Mouse (Mus musculus): ENCODE measurements around the gene Olfr1494.

The Olfr1494 gene

GRCm38 (mm10) chr19:13739428-13739827, at the start of gene Olfr1494:
TSS of gene Olfr1494 (plus strand) at chr19:13739728.
- DNase-seq (ENCODE audit: low spot score), result no peak

- no peak for DNase-seq (ENCODE audit: low spot score)
Observed at GRCm38 (mm10) chr19:13696968-13697367, 42.6 kb upstream of the Olfr1494 start, which contains the start of gene Olfr1491. TSS of gene Olfr1491 (plus strand) at chr19:13697268.

- no peak for DNase-seq (ENCODE audit: low spot score)
Observed at GRCm38 (mm10) chr19:13722978-13723377, 16.6 kb upstream of the Olfr1494 start, which contains the start of gene Olfr1493-ps1. TSS of gene Olfr1493-ps1 (plus strand) at chr19:13723278.

- no peak for DNase-seq (ENCODE audit: low spot score)
Observed at GRCm38 (mm10) chr19:13749366-13749765, 9.8 kb downstream of the Olfr1494 start.

- DNase-seq (ENCODE audit: low spot score), result no peak
Observed at GRCm38 (mm10) chr19:13764306-13764705, 24.8 kb downstream of the Olfr1494 start, which contains the start of gene Olfr1495. TSS of gene Olfr1495 (plus strand) at chr19:13764606.

- no peak for DNase-seq (ENCODE audit: low spot score)
Observed at GRCm38 (mm10) chr19:13768565-13769276, 29.2 kb downstream of the Olfr1494 start.

- no peak for DNase-seq (ENCODE audit: low spot score)
Observed at GRCm38 (mm10) chr19:13777578-13777977, 38.0 kb downstream of the Olfr1494 start, which contains the start of gene Olfr1496. TSS of gene Olfr1496 (plus strand) at chr19:13777878.

GRCm38 (mm10) chr19:13798102-13798501, 58.6 kb downstream of the Olfr1494 start, which contains the start of gene Olfr1497:
TSS of gene Olfr1497 (minus strand) at chr19:13798202.
- DNase-seq (ENCODE audit: low spot score), result no peak

Data from left cerebral cortex, adult 11 months (tissue).